In genomic region chr19:46369204-46369603, GRCm38 (mm10) we compare ENCODE assay signal across 7 mouse cellular contexts. TPM values are rescaled to one million over a fixed set of nuclear protein-coding genes. Genes with fewer than 3 reads are reported as not detected.
DNase-seq lines count a peak whose midpoint lies in the region; ATAC-seq and TF ChIP-seq lines count a peak whose summit lies in the region.

No protein-coding gene starts in this region.

- no peaks in the 10 kb centered on the region for H3K9me3 ChIP-seq in intestine, postnatal 0 days (ENCODE audit: control insufficient read depth)
- H3K9me3 ChIP-seq in liver, embryonic 12.5 days (replicated peaks) = no peaks in the 10 kb centered on the region

- DNase-seq in 3T3-L1 (ENCODE audit: low read depth, low spot score) = peak; percentile 92
- peak; percentile 48 to 58 for DNase-seq in B cell, adult 2 months
- DNase-seq in c-Kit-positive CD71-positive TER-119-positive erythroid progenitor cells, embryonic 14.5 days (ENCODE audit: low spot score) = peak; percentile 17
- peak; percentile 82 for DNase-seq in gastrocnemius, adult 2 months
- DNase-seq in retina, postnatal 7 days (ENCODE audit: low read depth, low spot score) = peak; percentile 37

- no peak overlapping the region for H3K9ac ChIP-seq in intestine, postnatal 0 days (ENCODE audit: low read depth, low read length)
- H3K9ac ChIP-seq in liver, embryonic 12.5 days = no peak overlapping the region

- H3K4me2 ChIP-seq in intestine, postnatal 0 days (replicated peaks; ENCODE audit: low read depth) = no peak overlapping the region
- H3K4me2 ChIP-seq in liver, embryonic 12.5 days = no peak overlapping the region

- H3K4me3 ChIP-seq in gastrocnemius, adult 2 months = no peak overlapping the region
- no peak overlapping the region for H3K4me3 ChIP-seq in intestine, postnatal 0 days (ENCODE audit: low read depth, low read length)
- no peak overlapping the region for H3K4me3 ChIP-seq in liver, embryonic 12.5 days

- H3K27me3 ChIP-seq in intestine, postnatal 0 days (replicated peaks; ENCODE audit: control insufficient read depth, insufficient read depth, low read length) = no peaks in the 10 kb centered on the region
- no peaks in the 10 kb centered on the region for H3K27me3 ChIP-seq in liver, embryonic 12.5 days (replicated peaks)

- peak; percentile 26; the same call in 1 of the 2 replicates for ATAC-seq in intestine, postnatal 0 days
- peak; percentile 65 for ATAC-seq in liver, embryonic 12.5 days

- peak; percentile 75 for TF ChIP-seq CTCF in gastrocnemius, adult 2 months (IDR thresholded peaks at IDR 0.05)
- TF ChIP-seq CTCF in intestine, postnatal 0 days (IDR thresholded peaks at IDR 0.05; ENCODE audit: low read depth) = peak; percentile 80

- H3K27ac ChIP-seq in gastrocnemius, adult 2 months = peak overlapping the region; percentile 58
- H3K27ac ChIP-seq in intestine, postnatal 0 days (ENCODE audit: low read depth, low read length) = no peak overlapping the region
- no peak overlapping the region for H3K27ac ChIP-seq in liver, embryonic 12.5 days

- H3K4me1 ChIP-seq in intestine, postnatal 0 days (replicated peaks; ENCODE audit: control insufficient read depth, insufficient read depth, low read length) = no peaks in the 10 kb centered on the region
- H3K4me1 ChIP-seq in liver, embryonic 12.5 days = peaks cover 1% of the 10 kb centered on the region; the same call in 1 of the 2 replicates

- 0 out of 2 replicates have a peak, but pooled peaks cover 6% of the 10 kb centered on the region for H3K36me3 ChIP-seq in intestine, postnatal 0 days (ENCODE audit: control insufficient read depth, insufficient read depth)
- H3K36me3 ChIP-seq in liver, embryonic 12.5 days = peaks cover 40% of the 10 kb centered on the region

- intact Hi-C loops in gastrocnemius, adult 2 months (cut with DNase I) = no loop called here

- 20% methylated on average over 4 of the region's 4 CpGs for WGBS in intestine, postnatal 0 days
- 25% methylated on average over 4 of the region's 4 CpGs for WGBS in liver, embryonic 12.5 days (ENCODE audit: insufficient replicate concordance)

RNA-seq across cellular contexts. Expression of gene 2310034G01Rik, which starts 19.1 kb away (rescaled TPM):
- total RNA-seq in gastrocnemius, adult 2 months (2021) = under 1 TPM; 0.17 to 0.18 TPM
- 1.1 and 1.3 TPM in 2 replicates for polyA plus RNA-seq in intestine, postnatal 0 days (2015; fragmentation: Nextera tagmentation; extraction: Ambion mirVana)
- polyA plus RNA-seq in liver, embryonic 12.5 days (2016; fragmentation: Nextera tagmentation; extraction: Ambion mirVana) = 0.37 and 0.41 TPM in 2 replicates

RNA-seq across cellular contexts. Expression of gene Actr1a, which starts 26.3 kb away (rescaled TPM):
- total RNA-seq in gastrocnemius, adult 2 months (2021) = 10 to 100 TPM; 59.8 to 61.0 TPM
- polyA plus RNA-seq in intestine, postnatal 0 days (2015; fragmentation: Nextera tagmentation; extraction: Ambion mirVana) = 100 and 103 TPM in 2 replicates
- polyA plus RNA-seq in liver, embryonic 12.5 days (2016; fragmentation: Nextera tagmentation; extraction: Ambion mirVana) = 71.5 and 72.9 TPM in 2 replicates

RNA-seq across cellular contexts. Expression of gene Sufu, which starts 27.5 kb away (rescaled TPM):
- total RNA-seq in gastrocnemius, adult 2 months (2021) = 1 to 10 TPM; 5.1 to 6.1 TPM
- 9.0 and 9.5 TPM in 2 replicates for polyA plus RNA-seq in intestine, postnatal 0 days (2015; fragmentation: Nextera tagmentation; extraction: Ambion mirVana)
- polyA plus RNA-seq in liver, embryonic 12.5 days (2016; fragmentation: Nextera tagmentation; extraction: Ambion mirVana) = 12.4 TPM in 2 replicates

RNA-seq across cellular contexts. Expression of gene Mfsd13a, which starts 28.3 kb away (rescaled TPM):
- total RNA-seq in gastrocnemius, adult 2 months (2021) = 1 to 10 TPM in 1 of 2 experiments, under 1 TPM in 1; 0.82 to 1.2 TPM
- 11.8 and 12.7 TPM in 2 replicates for polyA plus RNA-seq in intestine, postnatal 0 days (2015; fragmentation: Nextera tagmentation; extraction: Ambion mirVana)
- polyA plus RNA-seq in liver, embryonic 12.5 days (2016; fragmentation: Nextera tagmentation; extraction: Ambion mirVana) = 13.2 and 14.5 TPM in 2 replicates

RNA-seq across cellular contexts. Expression of gene Cuedc2, which starts 30.7 kb away (rescaled TPM):
- total RNA-seq in gastrocnemius, adult 2 months (2021) = 10 to 100 TPM; 58.2 to 67.6 TPM
- 78.8 and 80.0 TPM in 2 replicates for polyA plus RNA-seq in intestine, postnatal 0 days (2015; fragmentation: Nextera tagmentation; extraction: Ambion mirVana)
- polyA plus RNA-seq in liver, embryonic 12.5 days (2016; fragmentation: Nextera tagmentation; extraction: Ambion mirVana) = 97.6 and 99.1 TPM in 2 replicates

Comparison
In these comparisons a context has a peak if more than half of its experiments do, and no peak if none do; other contexts are left out.
1. DNase-seq: peak in every context shown above with its lines; median percentile 92 in 3T3-L1; 82 in gastrocnemius, adult 2 months; 53 in B cell, adult 2 months; 37 in retina, postnatal 7 days; 17 in c-Kit-positive CD71-positive TER-119-positive erythroid progenitor cells, embryonic 14.5 days.